Mouse (Mus musculus) kidney, postnatal 0 days (tissue): ENCODE results near the gene Gm853. TPM values are rescaled to one million over a fixed set of nuclear protein-coding genes. Genes with fewer than 3 reads are reported as not detected.
A peak's percentile ranks its signal among the peaks of the same experiment; 100 is the strongest.

Experiments used
- ATAC-seq: fragments of 200-750 bp; cut with Nextera tagmentation; replicated peaks from 2 replicates; pipeline ENCODE4 v1.8.0; 2017; ENCODE audit warnings: low read depth, moderate number of reproducible peaks, moderate TSS enrichment, moderate library complexity; ENCODE audit not compliant: low FRiP score
- DNase-seq: peaks from one replicate; pipeline ENCODE4 v3.0.0-alpha.2; 2016; ENCODE audit warnings: low spot score
- H3K27ac ChIP-seq: fragments of 300-500 bp; sonication (generic); 2 replicates; pipeline ENCODE4 v1.5.1; 2014; ENCODE audit warnings: mild to moderate bottlenecking
- H3K27me3 ChIP-seq: fragments of 300-500 bp; sonication (generic); 2 replicates; pipeline ENCODE4 v1.6.1; 2014; ENCODE audit warnings: low read length, mixed read lengths; ENCODE audit not compliant: insufficient read depth
- H3K36me3 ChIP-seq: fragments of 300-500 bp; sonication (generic); 2 replicates; pipeline ENCODE4 v1.6.1; 2014; ENCODE audit warnings: low read length, mixed read lengths; ENCODE audit not compliant: insufficient read depth
- H3K4me1 ChIP-seq: fragments of 300-500 bp; sonication (generic); replicated peaks from 2 replicates; pipeline ENCODE4 v1.6.1; 2014; ENCODE audit warnings: antibody characterized with exemption, low read length, mixed read lengths; ENCODE audit not compliant: insufficient read depth
- H3K4me2 ChIP-seq: fragments of 300-500 bp; sonication (generic); 2 replicates; pipeline ENCODE4 v1.6.1; 2014; ENCODE audit warnings: mild to moderate bottlenecking, low read length, moderate library complexity, mixed read lengths
- H3K4me3 ChIP-seq: fragments of 300-500 bp; sonication (generic); replicated peaks from 2 replicates; pipeline ENCODE4 v1.5.1; 2014; ENCODE audit warnings: low read depth, low read length
- H3K9ac ChIP-seq: fragments of 300-500 bp; sonication (generic); 2 replicates; pipeline ENCODE4 v1.6.1; 2014; ENCODE audit warnings: low read depth, low read length
- H3K9me3 ChIP-seq: fragments of 300-500 bp; sonication (generic); replicated peaks from 2 replicates; pipeline ENCODE4 v1.6.1; 2016; ENCODE audit warnings: low read length, inconsistent platforms, mixed read lengths
- CTCF ChIP-seq: IDR thresholded peaks from 2 replicates; pipeline ENCODE4 v1.5.1; 2016; ENCODE audit warnings: antibody characterized with exemption, low read depth, mild to moderate bottlenecking, moderate library complexity
- WGBS: fragments of 180-500 bp; shearing (Covaris S2); extraction: QIAGEN DNeasy Blood & Tissue Kit; methylation state at CpG from one replicate; pipeline ENCODE4 v1.1.7; 2014; 5-methylcytosine and 5-hydroxymethylcytosine counted together
- polyA plus RNA-seq: library from polyadenylated mRNA; unstranded; fragments of >200 nt; fragmentation: Nextera tagmentation; extraction: Ambion mirVana; gene quantifications from 2 replicates; pipeline ENCODE4 v1.2.1, GENCODE M21; 2015

Gene Gm853
- polyA plus RNA-seq, 1 experiment from 2014 or later = 14.3 TPM

GRCm38 (mm10) chr4:130174335-130175031, 47.7 kb downstream of the Gm853 start:
- peak; percentile 78 for DNase-seq
- Histone ChIP-seq H3K4me3 (peak overlapping the region; percentile 37), H3K4me2 (peak overlapping the region; percentile 58), H3K4me1 (peaks cover 48% of the 10 kb centered on the region), H3K36me3 (peaks cover 3% of the 10 kb centered on the region; the same call in 1 of the 2 replicates), H3K27me3 (no peaks in the 10 kb centered on the region), H3K27ac (peak overlapping the region; percentile 80), H3K9me3 (no peaks in the 10 kb centered on the region), H3K9ac (peak overlapping the region; percentile 51)
- 2% methylated on average over 25 of the region's 25 CpGs for WGBS
- TF ChIP-seq CTCF = no peak
- ATAC-seq = peak; percentile 79

GRCm38 (mm10) chr4:130173911-130174311, 48.3 kb downstream of the Gm853 start:
- ATAC-seq (no peak), DNase-seq (no peak)
- Histone ChIP-seq H3K36me3 (peaks cover 3% of the 10 kb centered on the region; the same call in 1 of the 2 replicates), H3K9ac (peak overlapping the region; percentile 51), H3K4me2 (peak overlapping the region; percentile 58), H3K9me3 (no peaks in the 10 kb centered on the region), H3K4me3 (peak overlapping the region; percentile 37), H3K27me3 (no peaks in the 10 kb centered on the region), H3K27ac (peak overlapping the region; percentile 80), H3K4me1 (peaks cover 52% of the 10 kb centered on the region)
- no peak for TF ChIP-seq CTCF
- 36% methylated on average over 19 of the region's 19 CpGs for WGBS

GRCm38 (mm10) chr4:130173060-130173822, 49.0 kb downstream of the Gm853 start:
- DNase-seq (no peak), ATAC-seq (no peak)
- Histone ChIP-seq H3K27me3 (no peaks in the 10 kb centered on the region), H3K4me1 (peaks cover 59% of the 10 kb centered on the region), H3K4me2 (peak overlapping the region; percentile 58), H3K9me3 (no peaks in the 10 kb centered on the region), H3K27ac (peak overlapping the region; percentile 80), H3K36me3 (peaks cover 3% of the 10 kb centered on the region; the same call in 1 of the 2 replicates), H3K4me3 (peak overlapping the region; percentile 37; the same call in 1 of the 2 replicates), H3K9ac (peak overlapping the region; percentile 51)
- 59% methylated on average over 11 of the region's 11 CpGs for WGBS
- TF ChIP-seq CTCF = no peak

- ATAC-seq (peak; percentile 55), DNase-seq (peak; percentile 76)
- no peak overlapping the region for H3K4me3 ChIP-seq
- no peaks in the 10 kb centered on the region for H3K9me3 ChIP-seq
- peaks cover 3% of the 10 kb centered on the region; the same call in 1 of the 2 replicates for H3K36me3 ChIP-seq
- H3K4me1 ChIP-seq = peaks cover 69% of the 10 kb centered on the region
- H3K4me2 ChIP-seq = peak overlapping the region; percentile 58
- no peak overlapping the region for H3K9ac ChIP-seq
- H3K27me3 ChIP-seq = no peaks in the 10 kb centered on the region
- no peak for TF ChIP-seq CTCF
- H3K27ac ChIP-seq = peak overlapping the region; percentile 80
- WGBS = 17% methylated on average over 11 of the region's 11 CpGs
Measured at GRCm38 (mm10) chr4:130171951-130172765, 50.0 kb downstream of the Gm853 start.

GRCm38 (mm10) chr4:130170362-130170761, 51.8 kb downstream of the Gm853 start:
- WGBS = 87% methylated on average over 4 of the region's 4 CpGs
- no peak for TF ChIP-seq CTCF
- ATAC-seq (no peak), DNase-seq (no peak)
- no peaks in the 10 kb centered on the region for H3K27me3 ChIP-seq
- H3K9me3 ChIP-seq = no peaks in the 10 kb centered on the region
- no peak overlapping the region for H3K4me2 ChIP-seq
- no peak overlapping the region for H3K9ac ChIP-seq
- peaks cover 3% of the 10 kb centered on the region; the same call in 1 of the 2 replicates for H3K36me3 ChIP-seq
- no peak overlapping the region for H3K27ac ChIP-seq
- no peak overlapping the region for H3K4me3 ChIP-seq
- H3K4me1 ChIP-seq = peaks cover 66% of the 10 kb centered on the region
